Mouse (Mus musculus) forebrain, postnatal 0 days (tissue): ENCODE measurements at regions not wholly inside any gene's neighbourhood (a gene's known extent, or its start where the extent isn't known, plus 50 kb on each side); places are given as distances from the start of the nearest gene placed in this dataset.
A peak's percentile ranks its signal among the peaks of the same experiment; 100 is the strongest.

Experiments used
- ATAC-seq: fragments of 200-750 bp; cut with Nextera tagmentation; 2 replicates; pipeline ENCODE4 v1.8.0; 2017; ENCODE audit warnings: mild to moderate bottlenecking, moderate library complexity
- DNase-seq: peaks from one replicate; pipeline ENCODE4 v3.0.0-alpha.2; 2015
- H3K27ac ChIP-seq: fragments of 300-500 bp; sonication (generic); 2 replicates; pipeline ENCODE4 v1.5.1; 2014; ENCODE audit warnings: low read depth, mild to moderate bottlenecking, antibody characterized with exemption, low read length, moderate library complexity, mixed read lengths
- H3K27me3 ChIP-seq: fragments of 300-500 bp; sonication (generic); 2 replicates; pipeline ENCODE4 v1.6.1; 2014; ENCODE audit warnings: mild to moderate bottlenecking, low read length, mixed read lengths; ENCODE audit not compliant: insufficient read depth
- H3K36me3 ChIP-seq: fragments of 300-500 bp; sonication (generic); 2 replicates; pipeline ENCODE4 v1.6.1; 2014; ENCODE audit warnings: mild to moderate bottlenecking, moderate library complexity; ENCODE audit not compliant: insufficient read depth
- H3K4me1 ChIP-seq: fragments of 300-500 bp; sonication (generic); 2 replicates; pipeline ENCODE4 v1.6.1; 2014; ENCODE audit warnings: antibody characterized with exemption; ENCODE audit not compliant: insufficient read depth
- H3K4me2 ChIP-seq: fragments of 300-500 bp; sonication (generic); 2 replicates; pipeline ENCODE4 v1.6.1; 2014; ENCODE audit warnings: low read depth, mild to moderate bottlenecking, moderate library complexity
- H3K4me3 ChIP-seq: fragments of 300-500 bp; sonication (generic); 2 replicates; pipeline ENCODE4 v1.5.1; 2014; ENCODE audit warnings: low read depth, low read length, mixed read lengths
- H3K9ac ChIP-seq: fragments of 300-500 bp; sonication (generic); 2 replicates; pipeline ENCODE4 v1.6.1; 2014; ENCODE audit warnings: mild to moderate bottlenecking
- H3K9me3 ChIP-seq: fragments of 300-500 bp; sonication (generic); 2 replicates; pipeline ENCODE4 v1.6.1; 2016; ENCODE audit warnings: low read length
- CTCF ChIP-seq: sonication (generic); IDR thresholded peaks from 2 replicates; pipeline ENCODE4 v1.5.1; 2016; ENCODE audit warnings: antibody characterized with exemption, control low read depth, low read depth
- WGBS: fragments of 180-500 bp; shearing (Covaris S2); extraction: QIAGEN DNeasy Blood & Tissue Kit; methylation state at CpG from one replicate; pipeline ENCODE4 v1.1.7; 2014; 5-methylcytosine and 5-hydroxymethylcytosine counted together

GRCm38 (mm10) chr12:68242683-68243082 lies 916.3 kb downstream of the Rps29 start:
- peak; percentile 69 for DNase-seq
- peak overlapping the region; percentile 60 for H3K27ac ChIP-seq
- no peaks in the 10 kb centered on the region for H3K9me3 ChIP-seq
- H3K9ac ChIP-seq, result no peak overlapping the region
- no peak overlapping the region for H3K4me2 ChIP-seq
- 14% methylated on average over 2 of the region's 2 CpGs for WGBS
- no peak overlapping the region for H3K4me3 ChIP-seq
- no peaks in the 10 kb centered on the region for H3K27me3 ChIP-seq
- ATAC-seq, result peak; percentile 92
- H3K4me1 ChIP-seq, result peaks cover 11% of the 10 kb centered on the region; the same call in 1 of the 2 replicates
- H3K36me3 ChIP-seq, result no peaks in the 10 kb centered on the region
- TF ChIP-seq CTCF, result no peak

- Histone ChIP-seq H3K27me3 (no peaks in the 10 kb centered on the region), H3K4me1 (no peaks in the 10 kb centered on the region), H3K4me3 (no peak overlapping the region), H3K9ac (no peak overlapping the region), H3K9me3 (no peaks in the 10 kb centered on the region), H3K36me3 (no peaks in the 10 kb centered on the region), H3K27ac (no peak overlapping the region), H3K4me2 (no peak overlapping the region)
- ATAC-seq (no peak), DNase-seq (no peak)
- no peak for TF ChIP-seq CTCF
- WGBS, result 72% methylated on average over 3 of the region's 3 CpGs
Observed at GRCm38 (mm10) chr12:68231803-68232202, 927.2 kb downstream of the Rps29 start.

GRCm38 (mm10) chr12:68217091-68217490 lies 941.9 kb downstream of the Rps29 start:
- ATAC-seq, result no peak
- H3K27ac ChIP-seq, result no peak overlapping the region
- H3K4me1 ChIP-seq, result no peaks in the 10 kb centered on the region
- TF ChIP-seq CTCF, result no peak
- no peaks in the 10 kb centered on the region for H3K36me3 ChIP-seq
- no peak for DNase-seq
- H3K4me3 ChIP-seq, result no peak overlapping the region
- WGBS, result 24% methylated on average over 4 of the region's 4 CpGs
- H3K27me3 ChIP-seq, result no peaks in the 10 kb centered on the region
- no peak overlapping the region for H3K9ac ChIP-seq
- no peaks in the 10 kb centered on the region for H3K9me3 ChIP-seq
- no peak overlapping the region for H3K4me2 ChIP-seq

GRCm38 (mm10) chr12:68208302-68208701 lies 950.7 kb downstream of the Rps29 start:
- Histone ChIP-seq H3K27me3 (no peaks in the 10 kb centered on the region), H3K4me3 (no peak overlapping the region), H3K9me3 (no peaks in the 10 kb centered on the region), H3K9ac (no peak overlapping the region), H3K4me1 (no peaks in the 10 kb centered on the region), H3K36me3 (no peaks in the 10 kb centered on the region), H3K27ac (no peak overlapping the region), H3K4me2 (no peak overlapping the region)
- peak; percentile 88 for ATAC-seq
- no peak for TF ChIP-seq CTCF
- WGBS, result 56% methylated on average over 10 of the region's 10 CpGs
- DNase-seq, result peak; percentile 78

- Histone ChIP-seq H3K4me2 (no peak overlapping the region), H3K4me3 (no peak overlapping the region), H3K27me3 (no peaks in the 10 kb centered on the region), H3K27ac (no peak overlapping the region), H3K4me1 (no peaks in the 10 kb centered on the region), H3K9ac (no peak overlapping the region), H3K36me3 (no peaks in the 10 kb centered on the region), H3K9me3 (no peaks in the 10 kb centered on the region)
- ATAC-seq (no peak), DNase-seq (no peak)
- 93% methylated on average over 1 of the region's 1 CpGs for WGBS
- TF ChIP-seq CTCF, result no peak
Observed at GRCm38 (mm10) chr12:68183858-68184257, 961.5 kb upstream of the Mdga2 start.

- Histone ChIP-seq H3K9ac (no peak overlapping the region), H3K4me2 (no peak overlapping the region), H3K27ac (no peak overlapping the region), H3K4me3 (no peak overlapping the region), H3K9me3 (no peaks in the 10 kb centered on the region), H3K27me3 (no peaks in the 10 kb centered on the region), H3K36me3 (no peaks in the 10 kb centered on the region), H3K4me1 (no peaks in the 10 kb centered on the region)
- no peak for TF ChIP-seq CTCF
- DNase-seq, result no peak
- 88% methylated on average over 2 of the region's 2 CpGs for WGBS
- no peak for ATAC-seq
Observed at GRCm38 (mm10) chr12:68161317-68161716, 939.0 kb upstream of the Mdga2 start.

- H3K4me2 ChIP-seq, result no peak overlapping the region
- TF ChIP-seq CTCF, result peak; percentile 43; the same call in 1 of the 2 replicates
- H3K27me3 ChIP-seq, result no peaks in the 10 kb centered on the region
- DNase-seq (peak; percentile 45), ATAC-seq (peak; percentile 62; the same call in 1 of the 2 replicates)
- no peak overlapping the region for H3K9ac ChIP-seq
- no peaks in the 10 kb centered on the region for H3K4me1 ChIP-seq
- 18% methylated on average over 4 of the region's 4 CpGs for WGBS
- H3K9me3 ChIP-seq, result no peaks in the 10 kb centered on the region
- H3K4me3 ChIP-seq, result no peak overlapping the region
- H3K36me3 ChIP-seq, result no peaks in the 10 kb centered on the region
- H3K27ac ChIP-seq, result no peak overlapping the region
Observed at GRCm38 (mm10) chr12:68148066-68148465, 925.7 kb upstream of the Mdga2 start.

- Histone ChIP-seq H3K27ac (no peak overlapping the region), H3K36me3 (no peaks in the 10 kb centered on the region), H3K4me1 (no peaks in the 10 kb centered on the region), H3K9ac (no peak overlapping the region), H3K4me3 (no peak overlapping the region), H3K27me3 (no peaks in the 10 kb centered on the region), H3K9me3 (no peaks in the 10 kb centered on the region), H3K4me2 (no peak overlapping the region)
- WGBS, result 90% methylated on average over 6 of the region's 6 CpGs
- ATAC-seq (no peak), DNase-seq (no peak)
- no peak for TF ChIP-seq CTCF
Observed at GRCm38 (mm10) chr12:68139831-68140230, 917.5 kb upstream of the Mdga2 start.
